17 mouse cellular contexts compared by ENCODE assay signal in genomic region chr7:90332483-90333065, GRCm38 (mm10). TPM values are rescaled to one million over a fixed set of nuclear protein-coding genes. Genes with fewer than 3 reads are reported as not detected.
DNase-seq lines count a peak whose midpoint lies in the region; ATAC-seq and TF ChIP-seq lines count a peak whose summit lies in the region.
"Had no signal": no experiment of that assay in that cellular context is flagged by ENCODE, and none has a peak within 500 bp of the region (broad histone marks: within the 10 kb centered on the region; RNA-seq: fewer than 3 reads in every experiment).

No protein-coding gene starts in this region.

- WGBS in heart, postnatal 0 days = 24% methylated on average over 3 of the region's 3 CpGs
- 58% methylated on average over 3 of the region's 3 CpGs for WGBS in heart, embryonic 11.5 days (ENCODE audit: insufficient replicate concordance)
- WGBS in forebrain, embryonic 10.5 days = 93% methylated on average over 3 of the region's 3 CpGs

- CTCF ChIA-PET in Patski (lab: Charles Lee) = no interaction called here

- H3K79me2 ChIP-seq in C2C12 (ENCODE audit: control insufficient read depth, insufficient read depth) = peaks cover 18% of the 10 kb centered on the region

- H3K27me3 ChIP-seq in heart, postnatal 0 days (ENCODE audit: control insufficient read depth, insufficient read depth, low read length) = no peaks in the 10 kb centered on the region
- no peaks in the 10 kb centered on the region for H3K27me3 ChIP-seq in heart, embryonic 11.5 days (ENCODE audit: control insufficient read depth, insufficient read depth, low read length)
- no peaks in the 10 kb centered on the region for H3K27me3 ChIP-seq in C2C12 (ENCODE audit: control insufficient read depth, insufficient read depth, insufficient read length)
- H3K27me3 ChIP-seq in Patski = no peaks in the 10 kb centered on the region
- H3K27me3 ChIP-seq in forebrain, embryonic 10.5 days (ENCODE audit: poor library complexity, severe bottlenecking) = no peaks in the 10 kb centered on the region
- H3K27me3 ChIP-seq: CH12.LX; embryonic facial prominence, embryonic 15.5 days; neural tube, embryonic 12.5 days; stomach, embryonic 15.5 days had no signal

- H3ac ChIP-seq in C2C12 (ENCODE audit: control insufficient read depth, insufficient read length, low read depth) = no peak overlapping the region

- ATAC-seq in heart, postnatal 0 days (ENCODE audit: insufficient read depth, low read depth) = peak; percentile 82
- ATAC-seq in heart, embryonic 11.5 days (replicated peaks; ENCODE audit: insufficient number of reproducible peaks, low FRiP score, low TSS enrichment) = no peak; the same call in 1 of the 2 replicates
- peak; percentile 32 for ATAC-seq in Patski
- ATAC-seq: activated CD4-positive, CD25-positive, alpha-beta regulatory T cell, adult 4 months had no signal

- peak overlapping the region; percentile 46 for H3K27ac ChIP-seq in heart, postnatal 0 days (ENCODE audit: low read depth)
- H3K27ac ChIP-seq in heart, embryonic 11.5 days (ENCODE audit: low read depth, low read length) = no peak overlapping the region
- H3K27ac ChIP-seq in forebrain, embryonic 10.5 days = no peak overlapping the region
- H3K27ac ChIP-seq: embryonic facial prominence, embryonic 15.5 days; hindbrain, embryonic 10.5 days; neural tube, embryonic 12.5 days; stomach, embryonic 15.5 days had no signal

- TF ChIP-seq EP300 in heart, postnatal 0 days (IDR thresholded peaks at IDR 0.05; ENCODE audit: low read depth) = no peak

- no peaks in the 10 kb centered on the region for H3K9me3 ChIP-seq in heart, postnatal 0 days (replicated peaks; ENCODE audit: control insufficient read depth, low read length)
- no peaks in the 10 kb centered on the region for H3K9me3 ChIP-seq in heart, embryonic 11.5 days (replicated peaks; ENCODE audit: control insufficient read depth, low read length)
- H3K9me3 ChIP-seq in forebrain, embryonic 10.5 days = no peaks in the 10 kb centered on the region
- H3K9me3 ChIP-seq: embryonic facial prominence, embryonic 15.5 days; hindbrain, embryonic 10.5 days; neural tube, embryonic 12.5 days; stomach, embryonic 15.5 days had no signal

- H3K36me3 ChIP-seq in heart, postnatal 0 days (replicated peaks; ENCODE audit: control insufficient read depth, insufficient read depth, low read length) = no peaks in the 10 kb centered on the region
- H3K36me3 ChIP-seq in heart, embryonic 11.5 days (ENCODE audit: control insufficient read depth, insufficient read depth, low read length) = no peaks in the 10 kb centered on the region
- H3K36me3 ChIP-seq in C2C12 (ENCODE audit: control insufficient read depth, insufficient read depth) = no peaks in the 10 kb centered on the region
- H3K36me3 ChIP-seq in forebrain, embryonic 10.5 days (replicated peaks) = no peaks in the 10 kb centered on the region
- H3K36me3 ChIP-seq: embryonic facial prominence, embryonic 15.5 days; hindbrain, embryonic 10.5 days; neural tube, embryonic 12.5 days; stomach, embryonic 15.5 days had no signal

- in situ Hi-C loops in Patski (cut with MboI; ENCODE audit: low pct_unique_long_range_greater_than_20kb) = no loop called here

- POLR2A ChIA-PET in Patski (lab: Charles Lee) = interaction anchor here (1.0 kb wide), 1 partner anchor 9 kb away, joined by 3 read pairs; no protein-coding TSS in a partner anchor

- H3K4me2 ChIP-seq in heart, postnatal 0 days (ENCODE audit: low read depth, low read length) = no peak overlapping the region
- no peak overlapping the region for H3K4me2 ChIP-seq in heart, embryonic 11.5 days
- H3K4me2 ChIP-seq: embryonic facial prominence, embryonic 15.5 days; neural tube, embryonic 12.5 days; stomach, embryonic 15.5 days had no signal

- H3K4me3 ChIP-seq in heart, postnatal 0 days (ENCODE audit: low read depth, low read length) = no peak overlapping the region
- H3K4me3 ChIP-seq in heart, embryonic 11.5 days (ENCODE audit: low read depth, low read length) = no peak overlapping the region
- H3K4me3 ChIP-seq in C2C12 (ENCODE audit: insufficient read depth, poor library complexity, severe bottlenecking) = no peak overlapping the region
- H3K4me3 ChIP-seq in forebrain, embryonic 10.5 days = no peak overlapping the region
- H3K4me3 ChIP-seq: embryonic facial prominence, embryonic 15.5 days; hindbrain, embryonic 10.5 days; neural tube, embryonic 12.5 days; stomach, embryonic 15.5 days had no signal

- peak; percentile 41 for DNase-seq in heart, postnatal 0 days (ENCODE audit: low spot score)
- DNase-seq in Patski (ENCODE audit: low read depth, low spot score) = no peak
- DNase-seq in kidney, postnatal 36 days = peak; percentile 7 to 19
- no peak for DNase-seq in lung, postnatal 14 days
- DNase-seq in forebrain, embryonic 10.5 days (ENCODE audit: extremely low spot score, low spot score) = no peak
- DNase-seq: cerebellum, adult 8-10 months; embryo, embryonic 11 days; lung, postnatal 10 days; right cerebral cortex, postnatal 14 days had no signal

- H3K9ac ChIP-seq in heart, postnatal 0 days (replicated peaks; ENCODE audit: low read depth, low read length) = no peak overlapping the region
- H3K9ac ChIP-seq in heart, embryonic 11.5 days (ENCODE audit: low read depth, low read length) = no peak overlapping the region
- H3K9ac ChIP-seq: embryonic facial prominence, embryonic 15.5 days; neural tube, embryonic 12.5 days; stomach, embryonic 15.5 days had no signal

- TF ChIP-seq CTCF in heart, postnatal 0 days (IDR thresholded peaks at IDR 0.05; ENCODE audit: low read depth) = no peak
- TF ChIP-seq CTCF in C2C12 (IDR thresholded peaks at IDR 0.05; ENCODE audit: control insufficient read depth, insufficient read depth, insufficient read length) (no peak), Patski (IDR thresholded peaks at IDR 0.05) (no peak)

- peaks cover 4% of the 10 kb centered on the region for H3K79me3 ChIP-seq in C2C12 (ENCODE audit: low read depth)

- H3K4me1 ChIP-seq in heart, postnatal 0 days (ENCODE audit: control insufficient read depth, insufficient read depth) = peaks cover 7% of the 10 kb centered on the region; the same call in 1 of the 2 replicates
- no peaks in the 10 kb centered on the region for H3K4me1 ChIP-seq in heart, embryonic 11.5 days (ENCODE audit: control insufficient read depth, insufficient read depth, low read length)
- peaks cover 8% of the 10 kb centered on the region for H3K4me1 ChIP-seq in forebrain, embryonic 10.5 days
- H3K4me1 ChIP-seq: embryonic facial prominence, embryonic 15.5 days; neural tube, embryonic 12.5 days; stomach, embryonic 15.5 days had no signal

TF ChIP-seq in C2C12, 6 proteins besides CTCF, POLR2A, EP300 and RAD21:
- TF ChIP-seq MYOD1 (IDR thresholded peaks at IDR 0.05; ENCODE audit: control insufficient read depth, insufficient read length, low read depth) = peak; percentile 79
- TF ChIP-seq MAX (IDR thresholded peaks at IDR 0.05) = no peak
- no peak for TF ChIP-seq CEBPB (IDR thresholded peaks at IDR 0.05; ENCODE audit: low read depth)
- TF ChIP-seq USF1 (IDR thresholded peaks at IDR 0.05; ENCODE audit: low read depth) = no peak

RNA-seq across cellular contexts. Expression of gene Sytl2, which starts 30.5 kb away (rescaled TPM):
- 4.6 and 7.0 TPM in 2 replicates for total RNA-seq in heart, postnatal 0 days (2014; rRNA removed; ENCODE audit: low replicate concordance)
- 8.0 and 8.7 TPM in 2 replicates for polyA plus RNA-seq in heart, postnatal 0 days (2015; fragmentation: Nextera tagmentation; extraction: Ambion mirVana)
- polyA plus RNA-seq in heart, embryonic 11.5 days (2014; fragmentation: Nextera tagmentation; extraction: Ambion mirVana) = 5.2 and 5.5 TPM in 2 replicates
- polyA plus RNA-seq in C2C12 (2012; fragmentation: generic; extraction: Trizol) = 21.9 TPM
- polyA plus RNA-seq in Patski (2021) = 214 TPM
- polyA plus RNA-seq in forebrain, embryonic 10.5 days (2016; fragmentation: Nextera tagmentation; extraction: Ambion mirVana) = 1.5 and 2.0 TPM in 2 replicates

Comparison
In these comparisons a context has a peak if more than half of its experiments do, and no peak if none do; other contexts are left out.
1. DNase-seq: peak in heart, postnatal 0 days (single experiment) and kidney, postnatal 36 days (2 of 2); none in Patski (single experiment), lung, postnatal 14 days (single experiment) and forebrain, embryonic 10.5 days (single experiment).